Mouse (Mus musculus): ENCODE measurements around the gene Scai.
"Not testable (repeated sequence)": the region's sequence is repeated elsewhere in the genome, so short reads cannot be mapped to it uniquely, and the experiment has no call there.

The Scai gene

GRCm38 (mm10) chr2:39121137-39121536 is 69.4 kb downstream of the Scai start:
- TF ChIP-seq POU5F1 (IDR thresholded peaks at IDR 0.05; ENCODE audit: borderline replicate concordance, low read length) = no peak
- no peak for TF ChIP-seq NANOG (IDR thresholded peaks at IDR 0.05; ENCODE audit: borderline replicate concordance, low read length)
- TF ChIP-seq CTCF (conservative IDR thresholded peaks at IDR 0.05; ENCODE audit: low read length) = no peak
- peaks cover 59% of the 10 kb centered on the region for H3K36me3 ChIP-seq (ENCODE audit: insufficient read depth, low read length)
- no peaks in the 10 kb centered on the region for H3K4me1 ChIP-seq (replicated peaks; ENCODE audit: low read depth, low read length)
- no peaks in the 10 kb centered on the region for H3K27me3 ChIP-seq (ENCODE audit: insufficient read depth, low read length)
- no peaks in the 10 kb centered on the region for H3K9me3 ChIP-seq (ENCODE audit: low read length)
- H3K4me3 ChIP-seq (replicated peaks; ENCODE audit: low read length) = no peak overlapping the region

DNA sequence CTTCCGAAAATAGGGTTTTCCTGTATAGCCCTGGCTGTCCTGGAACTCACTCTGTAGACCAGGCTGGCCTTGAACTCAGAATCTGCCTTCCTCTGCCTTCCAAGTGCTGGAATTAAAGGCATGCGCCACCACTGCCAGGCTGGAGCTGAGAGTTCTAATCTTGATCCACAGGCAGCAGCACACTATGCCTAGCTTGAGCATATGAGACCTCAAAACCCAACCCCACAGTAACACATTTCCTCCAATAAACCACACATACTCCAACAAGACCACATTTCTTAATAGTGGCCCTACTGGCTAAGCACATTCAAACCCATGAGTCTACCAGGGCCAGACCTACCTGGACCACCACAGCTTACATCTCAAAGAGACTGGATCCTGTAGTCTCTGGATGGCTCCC is 74.0 kb downstream of the Scai start:
- Histone ChIP-seq H3K36me3 (ENCODE audit: insufficient read depth, low read length) (peaks cover 47% of the 10 kb centered on the region), H3K27me3 (ENCODE audit: insufficient read depth, low read length) (no peaks in the 10 kb centered on the region), H3K9me3 (ENCODE audit: low read length) (no peaks in the 10 kb centered on the region), H3K4me1 (replicated peaks; ENCODE audit: low read depth, low read length) (no peaks in the 10 kb centered on the region), H3K4me3 (replicated peaks; ENCODE audit: low read length) (no peak overlapping the region)
- TF ChIP-seq NANOG (IDR thresholded peaks at IDR 0.05; ENCODE audit: borderline replicate concordance, low read length) (no peak), POU5F1 (IDR thresholded peaks at IDR 0.05; ENCODE audit: borderline replicate concordance, low read length) (no peak), CTCF (conservative IDR thresholded peaks at IDR 0.05; ENCODE audit: low read length) (no peak)

DNA sequence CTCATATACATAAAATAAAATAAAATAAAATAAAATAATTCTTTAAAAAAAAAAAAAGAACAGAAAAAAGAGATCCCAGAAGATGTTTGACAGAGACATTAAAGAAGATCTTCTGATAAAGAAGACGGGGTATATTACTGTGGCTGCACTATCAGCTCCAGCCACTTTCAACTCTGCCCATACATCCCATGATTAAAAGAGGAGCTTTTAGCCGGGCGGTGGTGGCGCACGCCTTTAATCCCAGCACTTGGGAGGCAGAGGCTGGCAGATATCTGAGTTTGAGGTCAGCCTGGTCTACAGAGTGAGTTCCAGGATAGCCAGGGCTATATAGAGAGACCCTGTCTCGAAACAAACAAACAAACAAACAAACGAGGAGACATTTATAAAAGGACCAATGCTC is 76.4 kb downstream of the Scai start:
- TF ChIP-seq CTCF (conservative IDR thresholded peaks at IDR 0.05; ENCODE audit: low read length) = no peak
- TF ChIP-seq NANOG (IDR thresholded peaks at IDR 0.05; ENCODE audit: borderline replicate concordance, low read length) = no peak
- no peak for TF ChIP-seq POU5F1 (IDR thresholded peaks at IDR 0.05; ENCODE audit: borderline replicate concordance, low read length)
- no peaks in the 10 kb centered on the region for H3K9me3 ChIP-seq (ENCODE audit: low read length)
- no peak overlapping the region for H3K4me3 ChIP-seq (replicated peaks; ENCODE audit: low read length)
- H3K4me1 ChIP-seq (replicated peaks; ENCODE audit: low read depth, low read length) = no peaks in the 10 kb centered on the region
- H3K36me3 ChIP-seq (ENCODE audit: insufficient read depth, low read length) = peaks cover 29% of the 10 kb centered on the region
- H3K27me3 ChIP-seq (ENCODE audit: insufficient read depth, low read length) = no peaks in the 10 kb centered on the region

DNA sequence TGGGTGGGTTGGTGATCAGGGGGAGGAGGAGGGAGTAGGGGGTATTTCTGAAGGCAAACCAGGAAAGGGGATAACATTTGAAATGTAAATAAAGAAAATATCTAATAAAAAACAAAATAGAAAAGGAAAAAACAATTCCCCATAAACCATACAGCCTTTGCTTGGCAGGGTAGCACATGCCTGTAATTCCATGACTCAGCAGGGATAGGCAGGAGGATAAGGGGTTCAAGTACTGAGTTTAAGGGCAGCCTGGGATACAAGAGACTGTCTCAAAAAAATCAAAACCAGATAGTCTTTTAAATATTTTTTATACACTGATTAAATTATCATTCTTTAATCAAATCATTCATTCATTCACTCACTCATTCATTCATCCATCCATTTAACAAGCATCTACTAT is 80.0 kb downstream of the Scai start:
- TF ChIP-seq CTCF (conservative IDR thresholded peaks at IDR 0.05; ENCODE audit: low read length) = no peak
- no peak for TF ChIP-seq POU5F1 (IDR thresholded peaks at IDR 0.05; ENCODE audit: borderline replicate concordance, low read length)
- TF ChIP-seq NANOG (IDR thresholded peaks at IDR 0.05; ENCODE audit: borderline replicate concordance, low read length) = no peak
- Histone ChIP-seq H3K4me1 (replicated peaks; ENCODE audit: low read depth, low read length) (no peaks in the 10 kb centered on the region), H3K27me3 (ENCODE audit: insufficient read depth, low read length) (no peaks in the 10 kb centered on the region), H3K9me3 (ENCODE audit: low read length) (no peaks in the 10 kb centered on the region), H3K36me3 (ENCODE audit: insufficient read depth, low read length) (peaks cover 12% of the 10 kb centered on the region), H3K4me3 (replicated peaks; ENCODE audit: low read length) (no peak overlapping the region)

DNA sequence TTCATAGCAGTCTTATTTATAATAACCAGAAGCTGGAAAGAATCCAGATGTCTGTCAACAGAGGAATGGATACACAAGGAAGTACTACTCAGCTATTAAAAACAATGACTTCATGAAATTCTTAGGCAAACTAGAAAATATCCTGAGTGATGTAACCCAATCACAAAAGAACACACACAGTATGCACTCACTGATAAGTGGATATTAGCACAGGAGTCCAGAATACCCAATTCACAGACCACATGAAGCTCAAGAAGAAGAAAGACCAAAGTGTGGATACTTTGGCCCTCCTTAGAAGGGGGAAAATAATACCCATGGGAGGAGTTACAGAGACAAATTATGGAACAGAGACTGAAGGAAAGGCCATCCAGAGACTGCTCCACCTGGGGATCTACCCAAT is 80.8 kb downstream of the Scai start:
- peaks cover 14% of the 10 kb centered on the region for H3K36me3 ChIP-seq (ENCODE audit: insufficient read depth, low read length)
- H3K9me3 ChIP-seq (ENCODE audit: low read length); H3K27me3 ChIP-seq (ENCODE audit: insufficient read depth, low read length); H3K4me3 ChIP-seq (replicated peaks; ENCODE audit: low read length); H3K4me1 ChIP-seq (replicated peaks; ENCODE audit: low read depth, low read length): not testable (repeated sequence)

- H3K36me3 ChIP-seq (ENCODE audit: insufficient read depth, low read length) = peaks cover 26% of the 10 kb centered on the region
- H3K27me3 ChIP-seq (ENCODE audit: insufficient read depth, low read length); H3K4me1 ChIP-seq (replicated peaks; ENCODE audit: low read depth, low read length); H3K9me3 ChIP-seq (ENCODE audit: low read length); H3K4me3 ChIP-seq (replicated peaks; ENCODE audit: low read length): not testable (repeated sequence)
These were observed 90.6 kb downstream of the Scai start for GRCm38 (mm10) chr2:39099951-39100350.

DNA sequence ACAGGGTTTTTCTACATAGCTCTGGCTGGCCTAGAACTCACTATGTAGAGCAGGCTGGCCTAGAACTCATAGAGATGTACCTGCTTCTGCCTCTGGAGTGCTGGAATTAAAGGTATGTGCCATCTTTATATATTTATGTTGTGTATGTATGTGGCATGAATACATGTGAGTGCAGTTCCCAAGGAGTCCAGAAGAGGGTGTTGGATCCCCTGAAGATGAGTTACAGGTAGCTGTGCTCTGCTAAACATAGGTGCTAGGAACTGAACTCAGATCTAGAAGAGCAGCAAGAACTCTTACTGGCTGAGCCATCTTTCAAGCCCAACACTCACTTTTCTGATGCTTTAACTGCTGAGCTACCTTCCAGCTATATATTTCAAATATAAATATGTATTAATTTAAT is 92.5 kb downstream of the Scai start:
- Histone ChIP-seq H3K4me1 (replicated peaks; ENCODE audit: low read depth, low read length) (0 out of 2 replicates have a peak, but pooled peaks cover 7% of the 10 kb centered on the region), H3K27me3 (ENCODE audit: insufficient read depth, low read length) (no peaks in the 10 kb centered on the region)
- TF ChIP-seq CTCF (conservative IDR thresholded peaks at IDR 0.05; ENCODE audit: low read length) (peak; percentile 74), POU5F1 (IDR thresholded peaks at IDR 0.05; ENCODE audit: borderline replicate concordance, low read length) (no peak)

DNA sequence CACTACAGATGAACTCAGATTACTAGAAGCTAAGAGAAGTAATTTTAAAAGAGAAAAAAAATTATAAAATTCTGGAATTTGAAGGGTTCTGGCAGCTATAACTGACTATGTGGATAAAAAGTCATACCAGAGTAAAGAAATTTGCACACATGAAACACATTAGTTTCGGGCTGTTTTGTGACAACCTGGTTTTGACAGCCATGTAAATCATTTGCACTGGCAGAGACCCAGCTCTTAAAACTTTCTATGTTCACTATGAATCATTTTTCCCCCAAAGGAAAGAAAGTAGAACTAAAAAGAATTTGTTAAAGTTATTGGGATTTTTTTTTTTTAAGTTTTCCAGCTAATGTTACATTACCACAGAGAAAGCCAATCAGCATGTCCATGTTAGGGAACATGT is 98.6 kb downstream of the Scai start:
- peaks cover 10% of the 10 kb centered on the region for H3K36me3 ChIP-seq (ENCODE audit: insufficient read depth, low read length)
- H3K9me3 ChIP-seq (ENCODE audit: low read length) = no peaks in the 10 kb centered on the region

More for the DNA sequence above, 92.5 kb downstream of the Scai start:
- Histone ChIP-seq H3K9me3 (ENCODE audit: low read length) (no peaks in the 10 kb centered on the region), H3K4me3 (replicated peaks; ENCODE audit: low read length) (no peak overlapping the region), H3K36me3 (ENCODE audit: insufficient read depth, low read length) (peaks cover 18% of the 10 kb centered on the region)

GRCm38 (mm10) chr2:39082706-39083105 is 107.8 kb downstream of the Scai start:
- Histone ChIP-seq H3K27me3 (ENCODE audit: insufficient read depth, low read length) (no peaks in the 10 kb centered on the region), H3K36me3 (ENCODE audit: insufficient read depth, low read length) (peaks cover 40% of the 10 kb centered on the region), H3K4me3 (replicated peaks; ENCODE audit: low read length) (no peak overlapping the region), H3K9me3 (ENCODE audit: low read length) (no peaks in the 10 kb centered on the region), H3K4me1 (replicated peaks; ENCODE audit: low read depth, low read length) (no peaks in the 10 kb centered on the region)
- TF ChIP-seq CTCF (conservative IDR thresholded peaks at IDR 0.05; ENCODE audit: low read length) (no peak), POU5F1 (IDR thresholded peaks at IDR 0.05; ENCODE audit: borderline replicate concordance, low read length) (no peak), NANOG (IDR thresholded peaks at IDR 0.05; ENCODE audit: borderline replicate concordance, low read length) (no peak)

More for the DNA sequence above, 98.6 kb downstream of the Scai start:
- Histone ChIP-seq H3K4me1 (replicated peaks; ENCODE audit: low read depth, low read length) (no peaks in the 10 kb centered on the region), H3K4me3 (replicated peaks; ENCODE audit: low read length) (no peak overlapping the region), H3K27me3 (ENCODE audit: insufficient read depth, low read length) (no peaks in the 10 kb centered on the region)
- TF ChIP-seq POU5F1 (IDR thresholded peaks at IDR 0.05; ENCODE audit: borderline replicate concordance, low read length) = no peak
- no peak for TF ChIP-seq CTCF (conservative IDR thresholded peaks at IDR 0.05; ENCODE audit: low read length)
- no peak for TF ChIP-seq NANOG (IDR thresholded peaks at IDR 0.05; ENCODE audit: borderline replicate concordance, low read length)
